Mouse (Mus musculus) kidney, adult 2 months (tissue): ENCODE data around the gene Cntnap2.

Experiments
- CTCF ChIP-seq: fragments of 200-500 bp; conservative IDR thresholded peaks from 2 replicates; pipeline ENCODE4 v1.5.1; 2011; ENCODE audit warnings: low read depth, mild to moderate bottlenecking, control low read depth, low read length, moderate library complexity, mixed read lengths; ENCODE audit not compliant: insufficient read depth, insufficient read length
- POLR2A ChIP-seq: fragments of 200-500 bp; IDR thresholded peaks from one replicate; pipeline ENCODE4 v1.6.1; 2011; ENCODE audit warnings: low read depth, low read length, control low read depth

DNA sequence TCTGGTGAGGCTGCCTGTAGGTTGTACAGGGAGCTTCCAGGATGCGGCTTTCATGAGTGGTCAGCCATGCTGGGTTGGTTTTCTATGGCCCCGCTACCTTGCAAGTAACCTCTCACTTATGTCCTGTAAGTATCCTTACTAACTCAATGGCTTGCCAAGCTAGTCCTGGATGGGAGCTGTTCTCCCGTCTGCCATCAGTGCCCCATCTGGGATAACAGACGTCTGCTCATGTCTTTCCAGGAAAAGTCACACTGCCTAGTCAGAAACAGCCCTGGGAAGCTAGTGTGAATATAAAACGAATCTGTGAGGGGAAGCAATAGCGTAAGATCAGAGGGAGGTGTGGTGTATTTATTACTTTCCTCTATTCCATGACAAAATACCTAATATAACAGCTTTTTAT lies 2172.4 kb downstream of the Cntnap2 start:
- TF ChIP-seq CTCF (no peak), POLR2A (no peak)
